Mouse (Mus musculus) megakaryocyte, embryonic 14.5 days (primary cell): ENCODE measurements around the gene Calml4.
"Not testable (repeated sequence)": the region's sequence is repeated elsewhere in the genome, so short reads cannot be mapped to it uniquely, and the experiment has no call there.

Experiments
- FLI1 ChIP-seq: IDR thresholded peaks from 2 replicates; pipeline ENCODE4 v1.6.1; 2012; ENCODE audit warnings: low read length, inconsistent platforms, mixed read lengths
- GATA1 ChIP-seq: IDR thresholded peaks from 3 replicates; pipeline ENCODE4 v1.6.1; 2012; ENCODE audit warnings: mixed read lengths, low read length, inconsistent platforms, borderline replicate concordance

DNA sequence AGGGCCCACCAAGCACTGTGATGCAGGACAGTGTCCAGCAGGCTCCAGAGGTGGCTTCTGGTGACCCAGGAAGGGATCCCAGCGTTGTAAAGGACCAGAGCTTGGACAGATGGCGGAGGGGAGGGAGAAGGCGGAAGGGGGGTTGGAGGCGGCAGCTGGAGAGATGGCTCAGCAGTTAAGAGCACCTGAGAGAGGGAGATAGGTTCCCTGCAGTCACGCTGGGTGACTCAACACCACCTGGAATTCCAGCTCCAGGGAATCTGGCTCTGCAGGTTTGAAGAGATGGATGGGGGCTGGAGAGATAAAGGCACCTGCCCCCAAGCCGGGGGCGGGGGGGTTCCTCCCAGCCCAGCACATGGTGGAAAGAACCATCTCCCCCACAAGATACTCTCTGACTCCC lies 2.2 kb downstream of the Calml4 start:
- not testable (repeated sequence) for TF ChIP-seq FLI1, GATA1
